Mouse (Mus musculus): ENCODE results near the gene Adtrp. TPM values are rescaled to one million over a fixed set of nuclear protein-coding genes. Genes with fewer than 3 reads are reported as not detected.

Adtrp gene
- polyA plus RNA-seq, 1 experiment from 2014 or later: not detected

DNA sequence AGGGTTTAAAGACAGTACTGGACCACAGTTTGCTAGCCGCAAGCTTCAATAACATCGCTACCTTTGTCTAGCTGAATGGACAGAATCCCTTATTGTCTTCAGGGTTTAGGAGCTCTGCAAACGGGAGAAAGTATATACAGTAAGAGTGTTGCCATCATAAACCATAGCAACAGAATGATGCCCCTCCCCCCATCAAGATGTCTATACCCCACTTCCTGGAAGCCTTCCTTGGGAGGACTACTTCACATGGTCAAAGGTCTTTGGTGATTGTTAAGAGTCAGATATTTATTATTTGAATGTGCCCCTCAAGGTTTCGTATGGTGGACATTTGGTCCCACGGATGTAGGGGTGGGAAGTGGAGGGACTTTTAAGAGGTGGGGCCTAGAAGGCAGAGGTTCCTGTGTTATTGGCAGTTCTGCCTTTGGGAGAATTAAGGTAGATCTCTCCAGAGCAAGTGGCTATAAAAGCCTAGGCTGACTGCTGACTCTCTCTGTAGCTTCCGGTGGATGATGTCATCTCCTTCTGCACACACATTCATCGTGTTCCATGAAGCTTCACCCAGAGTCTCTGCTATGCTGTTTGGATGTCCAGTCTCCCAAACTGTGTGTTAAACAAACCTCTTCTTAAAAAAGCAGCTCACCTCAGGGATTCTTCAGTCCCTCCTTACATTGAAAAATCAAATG is 42.2 kb downstream of the Adtrp start:
- H3K4me2 ChIP-seq: no peak overlapping the region
- 65% methylated on average over 7 of the region's 7 CpGs for WGBS (ENCODE audit: insufficient replicate concordance)
- no peaks in the 10 kb centered on the region for H3K9me3 ChIP-seq (replicated peaks)
- DNase-seq: no peak
- H3K4me1 ChIP-seq (replicated peaks): no peaks in the 10 kb centered on the region
- H3K4me3 ChIP-seq (replicated peaks): no peak overlapping the region
- no peaks in the 10 kb centered on the region for H3K27me3 ChIP-seq
- H3K27ac ChIP-seq: no peak overlapping the region
- ATAC-seq (ENCODE audit: low read depth): no peak
- H3K9ac ChIP-seq: no peak overlapping the region
- no peaks in the 10 kb centered on the region for H3K36me3 ChIP-seq

DNA sequence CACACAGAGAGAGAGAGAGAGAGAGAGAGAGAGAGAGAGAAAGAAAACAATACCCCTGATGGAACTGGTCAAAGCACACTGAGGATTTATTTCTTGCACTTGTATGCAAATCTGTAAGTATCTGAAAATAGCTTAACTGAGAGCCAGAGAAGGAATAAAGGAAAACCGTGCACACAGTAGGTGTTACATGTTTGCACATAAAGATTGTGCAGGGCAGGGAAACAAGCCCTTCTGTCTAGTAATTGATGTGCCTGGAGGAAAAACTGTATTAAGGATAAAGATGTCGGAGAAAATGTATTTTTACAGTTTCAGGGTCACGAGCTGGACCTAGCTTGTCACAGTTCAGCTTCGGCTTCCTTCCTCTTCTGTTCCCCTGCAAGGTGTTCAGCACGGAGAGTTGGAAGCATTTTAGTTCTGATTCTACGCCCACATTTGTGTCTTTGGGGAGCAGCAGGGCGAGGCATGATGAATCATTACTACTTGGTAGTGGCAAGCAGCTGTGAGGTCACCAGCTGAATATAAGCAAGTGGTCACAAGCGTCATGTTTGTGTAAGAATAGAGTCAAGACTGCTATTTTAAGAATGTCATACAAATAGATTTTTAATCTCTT is 43.7 kb downstream of the Adtrp start:
- Histone ChIP-seq H3K9me3 (replicated peaks) (no peaks in the 10 kb centered on the region), H3K9ac (no peak overlapping the region), H3K4me1 (replicated peaks) (no peaks in the 10 kb centered on the region), H3K27me3 (no peaks in the 10 kb centered on the region), H3K4me2 (no peak overlapping the region), H3K4me3 (replicated peaks) (no peak overlapping the region), H3K36me3 (no peaks in the 10 kb centered on the region), H3K27ac (no peak overlapping the region)
- no peak for DNase-seq
- 27% methylated on average over 8 of the region's 8 CpGs for WGBS (ENCODE audit: insufficient replicate concordance)
- no peak for ATAC-seq (ENCODE audit: low read depth)

DNA sequence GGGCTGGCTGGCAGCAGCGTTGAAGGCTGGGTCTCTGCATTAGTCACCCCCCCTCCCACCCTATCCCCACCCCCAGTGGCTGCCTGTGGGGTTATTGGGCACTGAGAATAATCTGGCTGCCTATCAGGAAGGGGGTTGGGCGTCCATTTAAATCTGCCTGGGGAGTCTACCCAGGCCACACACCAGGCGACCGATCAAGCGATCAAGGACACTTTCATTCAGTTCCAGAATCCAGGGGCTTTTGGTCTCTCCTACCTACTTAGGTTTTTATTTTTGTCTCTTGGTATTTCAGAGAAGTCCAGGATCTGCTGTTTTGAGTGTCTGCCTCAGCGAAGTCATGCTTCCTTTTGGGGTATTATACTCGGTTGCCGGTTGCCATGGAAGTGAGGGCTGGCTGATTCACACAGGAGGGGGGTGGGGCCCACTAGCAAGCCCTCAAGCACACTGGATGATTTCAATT is 46.3 kb downstream of the Adtrp start:
- 20% methylated on average over 8 of the region's 8 CpGs for WGBS (ENCODE audit: insufficient replicate concordance)
- Histone ChIP-seq H3K27ac (no peak overlapping the region), H3K9me3 (replicated peaks) (no peaks in the 10 kb centered on the region), H3K27me3 (no peaks in the 10 kb centered on the region), H3K9ac (no peak overlapping the region), H3K4me1 (replicated peaks) (no peaks in the 10 kb centered on the region), H3K36me3 (no peaks in the 10 kb centered on the region), H3K4me3 (replicated peaks) (no peak overlapping the region), H3K4me2 (no peak overlapping the region)
- ATAC-seq (ENCODE audit: low read depth): no peak
- no peak for DNase-seq

DNA sequence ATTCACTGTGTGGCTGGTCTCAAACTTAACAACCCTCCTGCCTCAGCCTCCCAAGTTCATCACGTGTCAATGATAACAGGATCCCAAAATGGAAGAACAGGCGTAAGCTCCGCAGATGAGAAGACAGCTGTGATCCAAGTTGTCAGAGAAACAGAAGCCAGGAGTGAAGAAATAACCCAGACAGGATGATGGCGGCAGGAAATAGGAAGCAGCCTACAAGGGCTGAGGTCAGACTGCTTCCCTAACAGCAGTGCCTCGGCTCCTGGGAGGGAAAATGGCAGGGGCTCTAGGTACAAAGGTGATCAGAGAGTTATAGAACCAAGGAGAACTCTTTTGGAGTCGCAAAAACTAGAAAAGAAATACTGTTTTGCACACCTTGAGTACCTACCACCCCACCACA is 54.6 kb downstream of the Adtrp start:
- Histone ChIP-seq H3K9me3 (replicated peaks) (no peaks in the 10 kb centered on the region), H3K27ac (no peak overlapping the region), H3K27me3 (no peaks in the 10 kb centered on the region), H3K4me1 (replicated peaks) (no peaks in the 10 kb centered on the region), H3K4me3 (replicated peaks) (no peak overlapping the region), H3K4me2 (no peak overlapping the region), H3K9ac (no peak overlapping the region), H3K36me3 (no peaks in the 10 kb centered on the region)
- 41% methylated on average over 6 of the region's 6 CpGs for WGBS (ENCODE audit: insufficient replicate concordance)
- ATAC-seq (ENCODE audit: low read depth) (no peak), DNase-seq (no peak)

DNA sequence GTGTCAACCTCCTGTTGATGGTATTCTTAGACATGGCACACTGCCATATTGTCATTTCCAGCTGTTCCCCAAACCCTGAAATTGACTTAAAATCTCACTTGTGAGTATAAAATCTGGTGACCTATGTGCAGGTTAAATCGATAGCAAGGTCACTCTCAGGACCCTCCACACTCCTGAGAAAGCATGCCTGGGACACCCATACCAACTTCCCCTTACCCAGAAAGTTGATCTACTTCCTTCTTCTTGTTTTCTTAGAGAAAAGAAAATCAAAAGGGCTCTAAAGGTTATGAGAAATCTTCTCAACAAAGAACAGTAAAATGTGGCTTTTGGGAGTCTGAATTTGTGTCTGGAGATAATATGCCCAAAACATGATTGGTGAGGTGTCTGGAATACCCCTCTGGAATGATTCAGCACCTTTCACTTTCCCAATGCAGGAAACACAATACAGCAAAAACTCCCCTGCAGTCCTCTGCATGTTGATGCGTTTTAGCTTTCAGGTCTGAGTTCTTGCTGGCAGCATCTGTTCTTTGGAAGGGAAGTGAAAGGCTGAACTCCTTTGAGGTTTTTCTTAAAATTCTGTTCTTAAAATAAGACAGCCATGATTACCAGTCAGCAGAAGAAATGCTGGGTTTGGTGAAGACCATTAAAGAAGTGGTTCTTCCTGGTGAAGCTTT is 59.5 kb downstream of the Adtrp start:
- H3K4me3 ChIP-seq (replicated peaks): no peak overlapping the region
- no peak overlapping the region for H3K4me2 ChIP-seq
- H3K9me3 ChIP-seq (replicated peaks): no peaks in the 10 kb centered on the region
- ATAC-seq (ENCODE audit: low read depth): no peak
- no peak overlapping the region for H3K9ac ChIP-seq
- WGBS (ENCODE audit: insufficient replicate concordance): 28% methylated on average over 2 of the region's 2 CpGs
- no peaks in the 10 kb centered on the region for H3K4me1 ChIP-seq (replicated peaks)
- DNase-seq: no peak
- no peaks in the 10 kb centered on the region for H3K27me3 ChIP-seq
- no peak overlapping the region for H3K27ac ChIP-seq
- H3K36me3 ChIP-seq: no peaks in the 10 kb centered on the region

DNA sequence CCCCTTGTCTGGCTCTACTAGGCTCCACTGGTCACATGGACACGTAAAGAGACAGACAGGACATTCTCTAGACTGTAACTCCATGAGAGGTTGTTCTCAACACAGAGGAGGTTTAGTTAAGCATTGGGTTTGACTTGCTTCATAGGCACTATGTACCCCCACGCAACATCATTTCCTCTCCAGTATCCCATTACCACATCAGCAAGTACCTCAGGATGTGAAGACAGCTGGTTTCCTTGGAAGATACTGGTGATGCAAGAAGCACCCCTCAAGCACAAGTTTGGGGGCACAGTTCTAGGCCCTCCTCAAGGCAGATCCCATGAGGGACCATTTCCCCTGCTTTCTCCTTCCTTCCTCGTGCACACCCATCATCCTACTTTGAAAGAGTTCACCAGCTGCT is 60.8 kb downstream of the Adtrp start:
- no peaks in the 10 kb centered on the region for H3K36me3 ChIP-seq
- no peaks in the 10 kb centered on the region for H3K27me3 ChIP-seq
- H3K4me3 ChIP-seq (replicated peaks): no peak overlapping the region
- H3K9ac ChIP-seq: no peak overlapping the region
- H3K9me3 ChIP-seq (replicated peaks): no peaks in the 10 kb centered on the region
- H3K4me1 ChIP-seq (replicated peaks): no peaks in the 10 kb centered on the region
- ATAC-seq (ENCODE audit: low read depth) (no peak), DNase-seq (no peak)
- H3K4me2 ChIP-seq: no peak overlapping the region
- WGBS (ENCODE audit: insufficient replicate concordance): 57% methylated on average over 3 of the region's 3 CpGs
- no peak overlapping the region for H3K27ac ChIP-seq

DNA sequence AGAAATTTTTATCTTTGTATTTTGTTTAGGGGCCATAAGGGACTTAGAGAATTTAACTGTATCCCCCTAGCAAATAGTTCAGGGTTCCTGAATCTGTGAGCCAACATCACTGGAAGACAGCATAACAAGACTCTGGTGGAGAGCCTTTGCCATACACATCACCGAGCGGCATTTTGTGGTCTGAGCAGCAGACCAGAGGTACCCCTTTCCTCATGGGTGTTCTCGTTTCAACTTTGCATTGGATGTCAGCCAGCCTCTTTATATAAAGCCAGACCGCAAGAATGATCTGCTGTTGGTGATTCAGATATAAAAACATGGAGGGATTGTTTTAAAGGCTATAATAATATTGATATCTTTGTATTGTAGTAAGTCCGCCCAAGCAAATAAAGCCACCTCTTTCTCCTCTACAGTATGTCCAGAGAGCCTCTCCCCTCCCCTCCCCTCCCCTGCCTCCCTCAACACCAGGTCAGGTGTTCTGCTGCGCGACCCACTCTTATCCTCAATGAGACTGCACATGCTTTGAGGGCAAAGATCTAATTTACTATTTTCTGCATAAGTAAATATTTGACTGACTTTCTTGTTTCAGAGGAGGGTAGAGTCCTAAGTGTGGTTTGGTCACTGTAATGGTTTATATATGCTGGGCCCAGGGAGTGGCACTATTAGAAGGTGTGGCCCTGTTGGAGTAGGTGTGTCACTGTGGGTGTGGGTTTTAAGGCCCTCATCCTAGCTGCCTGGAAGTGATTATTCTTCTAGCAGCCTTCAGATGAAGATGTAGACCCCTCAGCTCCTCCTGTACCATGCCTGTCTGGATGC is 62.4 kb downstream of the Adtrp start:
- ATAC-seq (ENCODE audit: low read depth): no peak
- Histone ChIP-seq H3K4me3 (replicated peaks) (no peak overlapping the region), H3K36me3 (no peaks in the 10 kb centered on the region), H3K9ac (no peak overlapping the region), H3K27ac (no peak overlapping the region), H3K4me2 (no peak overlapping the region), H3K9me3 (replicated peaks) (no peaks in the 10 kb centered on the region), H3K4me1 (replicated peaks) (no peaks in the 10 kb centered on the region), H3K27me3 (no peaks in the 10 kb centered on the region)
- WGBS (ENCODE audit: insufficient replicate concordance): 73% methylated on average over 7 of the region's 7 CpGs
- no peak for DNase-seq

DNA sequence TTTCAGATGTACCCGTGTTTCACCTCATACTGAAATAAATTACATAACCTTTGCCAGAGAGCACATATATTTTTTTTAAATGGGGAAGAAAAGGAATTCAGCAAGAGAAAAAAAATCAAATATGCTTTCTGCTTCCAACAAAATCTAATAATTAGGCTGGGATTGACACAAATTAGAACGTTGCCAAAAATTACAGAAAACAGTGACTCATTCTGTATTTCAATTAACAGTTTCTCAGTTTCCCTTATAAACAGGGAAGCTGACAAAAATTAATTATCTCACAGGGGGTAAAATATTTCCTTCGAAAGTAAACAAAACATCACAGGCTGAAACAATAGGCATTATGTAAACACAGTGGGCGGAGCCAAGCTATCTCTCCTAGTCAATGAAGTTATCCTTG is 67.2 kb downstream of the Adtrp start:
- Histone ChIP-seq H3K9ac (no peak overlapping the region), H3K36me3 (no peaks in the 10 kb centered on the region), H3K9me3 (replicated peaks) (no peaks in the 10 kb centered on the region), H3K27ac (no peak overlapping the region), H3K4me3 (replicated peaks) (no peak overlapping the region), H3K4me1 (replicated peaks) (no peaks in the 10 kb centered on the region), H3K27me3 (no peaks in the 10 kb centered on the region), H3K4me2 (no peak overlapping the region)
- ATAC-seq (ENCODE audit: low read depth) (no peak), DNase-seq (no peak)
- 67% methylated on average over 4 of the region's 4 CpGs for WGBS (ENCODE audit: insufficient replicate concordance)

DNA sequence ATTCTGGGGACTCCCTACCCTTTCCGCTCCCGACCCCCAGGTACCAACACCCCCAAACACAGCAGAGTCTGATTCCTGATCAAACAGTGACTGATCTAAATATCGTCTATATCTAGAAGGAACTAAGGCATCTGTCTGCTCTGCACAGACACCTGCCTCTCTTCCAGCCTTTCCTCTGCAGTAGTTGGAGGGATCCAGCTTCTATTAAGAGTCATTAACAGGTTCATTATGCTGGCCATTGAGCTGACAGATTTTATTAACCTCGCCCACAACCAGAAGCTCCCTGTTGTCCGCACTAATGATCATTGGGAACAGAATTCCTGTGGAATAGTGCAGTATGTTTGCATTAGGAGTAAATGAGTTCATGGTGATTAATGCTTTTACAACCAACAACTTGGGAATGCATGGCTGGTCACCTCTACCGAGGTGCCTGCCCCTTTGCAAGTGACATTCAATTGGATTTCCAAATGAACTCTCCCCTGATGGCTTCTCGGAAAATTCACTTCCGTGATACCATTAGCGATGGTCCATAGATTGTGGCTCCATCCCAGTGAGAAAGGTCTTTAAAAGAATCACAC is 67.8 kb downstream of the Adtrp start:
- no peak for ATAC-seq (ENCODE audit: low read depth)
- Histone ChIP-seq H3K4me2 (no peak overlapping the region), H3K9me3 (replicated peaks) (no peaks in the 10 kb centered on the region), H3K4me3 (replicated peaks) (no peak overlapping the region), H3K4me1 (replicated peaks) (no peaks in the 10 kb centered on the region), H3K9ac (no peak overlapping the region), H3K27ac (no peak overlapping the region), H3K27me3 (no peaks in the 10 kb centered on the region), H3K36me3 (no peaks in the 10 kb centered on the region)
- WGBS (ENCODE audit: insufficient replicate concordance): 70% methylated on average over 9 of the region's 9 CpGs
- DNase-seq: no peak

DNA sequence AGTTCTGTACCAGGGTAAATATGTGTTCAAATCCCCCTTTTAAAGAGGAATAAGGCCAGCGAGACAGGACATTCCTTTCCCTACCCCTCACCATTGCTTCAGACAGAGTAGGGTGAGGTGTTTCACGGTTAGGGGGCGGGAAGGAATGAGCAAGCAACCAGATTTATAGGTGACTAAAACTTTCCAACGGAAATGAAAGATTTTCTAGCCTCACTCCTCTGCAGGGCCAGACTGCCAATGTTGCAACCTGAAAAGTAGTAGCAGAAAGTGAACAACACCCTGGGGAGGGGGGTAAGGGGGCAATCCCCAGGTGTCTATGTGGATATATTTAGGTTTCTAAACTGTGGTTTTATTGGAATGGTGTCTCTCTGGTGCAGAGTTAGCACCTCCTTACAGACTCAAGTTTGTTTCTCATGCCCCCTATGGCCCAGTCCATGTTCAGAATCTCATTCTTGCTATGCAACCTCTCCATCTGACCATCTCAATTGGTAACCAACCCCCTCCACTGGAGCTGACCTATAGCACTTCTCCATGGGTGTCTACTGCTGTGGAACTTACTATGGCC is 73.6 kb downstream of the Adtrp start:
- no peak overlapping the region for H3K4me3 ChIP-seq (replicated peaks)
- WGBS (ENCODE audit: insufficient replicate concordance): 66% methylated on average over 4 of the region's 4 CpGs
- no peak overlapping the region for H3K27ac ChIP-seq
- no peak overlapping the region for H3K4me2 ChIP-seq
- no peaks in the 10 kb centered on the region for H3K27me3 ChIP-seq
- no peaks in the 10 kb centered on the region for H3K36me3 ChIP-seq
- no peaks in the 10 kb centered on the region for H3K4me1 ChIP-seq (replicated peaks)
- DNase-seq (no peak), ATAC-seq (ENCODE audit: low read depth) (no peak)
- no peak overlapping the region for H3K9ac ChIP-seq
- H3K9me3 ChIP-seq (replicated peaks): no peaks in the 10 kb centered on the region

DNA sequence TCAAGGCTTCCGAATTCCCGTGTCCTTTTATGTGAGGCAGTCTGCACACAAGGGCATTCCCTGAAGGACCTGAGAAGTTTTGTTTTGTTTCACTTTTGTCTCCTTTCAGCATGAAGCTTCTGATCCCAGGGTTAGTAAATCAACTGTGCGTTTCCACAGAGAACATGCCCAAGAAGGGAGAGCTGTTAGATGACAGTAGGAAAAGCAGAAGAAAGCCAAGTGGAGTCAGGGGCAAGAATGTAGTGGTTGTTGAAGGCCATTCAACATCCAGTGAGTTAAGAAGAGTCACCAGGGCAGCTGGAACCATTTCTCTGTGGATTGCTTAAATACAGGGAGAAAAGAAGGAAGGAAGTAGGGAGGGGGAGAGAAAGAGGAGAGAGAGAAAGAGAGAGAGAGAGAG is 76.4 kb downstream of the Adtrp start:
- Histone ChIP-seq H3K4me3 (replicated peaks) (no peak overlapping the region), H3K36me3 (no peaks in the 10 kb centered on the region), H3K9ac (no peak overlapping the region), H3K4me2 (no peak overlapping the region), H3K27ac (no peak overlapping the region), H3K9me3 (replicated peaks) (no peaks in the 10 kb centered on the region), H3K4me1 (replicated peaks) (no peaks in the 10 kb centered on the region), H3K27me3 (no peaks in the 10 kb centered on the region)
- WGBS (ENCODE audit: insufficient replicate concordance): 70% methylated on average over 3 of the region's 3 CpGs
- no peak for DNase-seq
- no peak for ATAC-seq (ENCODE audit: low read depth)

Measured in liver, embryonic 13.5 days (tissue).